Mouse (Mus musculus) embryo, embryonic 11 days (tissue): ENCODE data around the gene Bclaf3.
A peak's percentile ranks its signal among the peaks of the same experiment; 100 is the strongest.

Experiments used
- DNase-seq: peaks from one replicate; pipeline ENCODE4 v3.0.0-alpha.2; 2015

The Bclaf3 gene

GRCm38 (mm10) chrX:159627588-159628566 is 101.4 kb downstream of the Bclaf3 start:
- DNase-seq = peak; percentile 48

GRCm38 (mm10) chrX:159628629-159629028 is 102.1 kb downstream of the Bclaf3 start:
- no peak for DNase-seq

GRCm38 (mm10) chrX:159629203-159629602 is 102.7 kb downstream of the Bclaf3 start:
- no peak for DNase-seq

GRCm38 (mm10) chrX:159638500-159639227 is 112.2 kb downstream of the Bclaf3 start:
- no peak for DNase-seq

- DNase-seq = no peak
Measured at GRCm38 (mm10) chrX:159639991-159640390, 113.5 kb downstream of the Bclaf3 start.
